Comparison of ENCODE assay signal across 9 mouse cellular contexts in genomic region chr8:120004154-120004702, GRCm38 (mm10). TPM values are rescaled to one million over a fixed set of nuclear protein-coding genes. Genes with fewer than 3 reads are reported as not detected.
A peak's percentile ranks its signal among the peaks of the same experiment; 100 is the strongest.
DNase-seq lines count a peak whose midpoint lies in the region; ATAC-seq and TF ChIP-seq lines count a peak whose summit lies in the region.
"Had no signal": no experiment of that assay in that cellular context is flagged by ENCODE, and none has a peak within 500 bp of the region (broad histone marks: within the 10 kb centered on the region; RNA-seq: fewer than 3 reads in every experiment).

No protein-coding gene starts in this region.

- ATAC-seq in hindbrain, embryonic 15.5 days (ENCODE audit: low FRiP score, low read depth) = peak; percentile 56; the same call in 1 of the 2 replicates
- peak; percentile 70 for ATAC-seq in lung, embryonic 15.5 days (ENCODE audit: borderline replicate concordance, extremely low read depth, low FRiP score, low TSS enrichment)

- no peaks in the 10 kb centered on the region for H3K27me3 ChIP-seq in hindbrain, embryonic 15.5 days
- H3K27me3 ChIP-seq in lung, embryonic 15.5 days = 0 out of 2 replicates have a peak, but pooled peaks cover 2% of the 10 kb centered on the region

- peak; percentile 71 to 79 for DNase-seq in lung, adult 18-20 months
- no peak for DNase-seq in lung, adult 2 months
- DNase-seq in gastrocnemius, adult 8-10 months (ENCODE audit: low spot score in 2 of 2) = peak; percentile 70 to 78
- DNase-seq in T-cell, adult 2 months (ENCODE audit: low spot score) = no peak
- DNase-seq in right cerebral cortex, adult 18-20 months = no peak
- no peak for DNase-seq in left cerebral cortex, adult 11 months (ENCODE audit: low spot score)

- WGBS in lung, adult 2 months = 29% methylated on average over 14 of the region's 14 CpGs
- 36% methylated on average over 14 of the region's 14 CpGs for WGBS in hindbrain, embryonic 15.5 days
- 15% methylated on average over 14 of the region's 14 CpGs for WGBS in lung, embryonic 15.5 days

- no peak for TF ChIP-seq CTCF in lung, adult 2 months (IDR thresholded peaks at IDR 0.05; ENCODE audit: insufficient read depth, low read length)

- no peak overlapping the region for H3K4me3 ChIP-seq in lung, adult 2 months (replicated peaks; ENCODE audit: extremely low read depth, low read depth, low read length)
- no peak overlapping the region for H3K4me3 ChIP-seq in hindbrain, embryonic 15.5 days
- H3K4me3 ChIP-seq in lung, embryonic 15.5 days = no peak overlapping the region

- H3K36me3 ChIP-seq in hindbrain, embryonic 15.5 days = no peaks in the 10 kb centered on the region
- no peaks in the 10 kb centered on the region for H3K36me3 ChIP-seq in lung, embryonic 15.5 days

- H3K27ac ChIP-seq in hindbrain, embryonic 15.5 days (replicated peaks) = no peak overlapping the region
- H3K27ac ChIP-seq in lung, embryonic 15.5 days = peak overlapping the region; percentile 38; the same call in 1 of the 2 replicates

- peaks cover 2% of the 10 kb centered on the region; the same call in 1 of the 2 replicates for H3K4me1 ChIP-seq in lung, adult 2 months (ENCODE audit: control insufficient read depth, insufficient read depth, low read length)
- peaks cover 20% of the 10 kb centered on the region for H3K4me1 ChIP-seq in hindbrain, embryonic 15.5 days (replicated peaks)
- H3K4me1 ChIP-seq in lung, embryonic 15.5 days = peaks cover 33% of the 10 kb centered on the region

- no peak for TF ChIP-seq POLR2A in lung, adult 2 months (IDR thresholded peaks at IDR 0.05; ENCODE audit: borderline replicate concordance, extremely low read depth, low read depth, low read length)

- no peaks in the 10 kb centered on the region for H3K9me3 ChIP-seq in hindbrain, embryonic 15.5 days
- no peaks in the 10 kb centered on the region for H3K9me3 ChIP-seq in lung, embryonic 15.5 days

- no peak overlapping the region for H3K4me2 ChIP-seq in hindbrain, embryonic 15.5 days
- no peak overlapping the region for H3K4me2 ChIP-seq in lung, embryonic 15.5 days

- no peak overlapping the region for H3K9ac ChIP-seq in hindbrain, embryonic 15.5 days
- H3K9ac ChIP-seq in lung, embryonic 15.5 days = no peak overlapping the region

RNA-seq across cellular contexts. Expression of gene Crispld2, which starts 12.0 kb away (rescaled TPM):
- polyA plus RNA-seq in lung, adult 2 months (2012; rRNA removed) = 66.9 and 71.0 TPM in 2 replicates
- 10 to 100 TPM in 1 of 4 experiments, 1 to 10 TPM in 3; 5.3 to 13.6 (median 8.1) TPM for total RNA-seq in gastrocnemius, adult 8-10 months (2022)
- polyA plus RNA-seq in hindbrain, embryonic 15.5 days (2015; fragmentation: Nextera tagmentation; extraction: Ambion mirVana) = 1.8 and 2.8 TPM in 2 replicates
- polyA plus RNA-seq in lung, embryonic 15.5 days (2015; fragmentation: Nextera tagmentation; extraction: Ambion mirVana) = 9.2 and 10.0 TPM in 2 replicates
- total RNA-seq: common myeloid progenitor, adult 5-6 weeks had no signal

Comparison
In these comparisons a context has a peak if more than half of its experiments do, and no peak if none do; other contexts are left out.
1. DNase-seq: peak in lung, adult 18-20 months (2 of 2) and gastrocnemius, adult 8-10 months (2 of 2); none in lung, adult 2 months (single experiment), T-cell, adult 2 months (single experiment), right cerebral cortex, adult 18-20 months (single experiment) and left cerebral cortex, adult 11 months (single experiment).